Mouse (Mus musculus) spleen, postnatal 4 days (tissue): ENCODE results near the gene Abraxas2.

Experiments
- DNase-seq, 2 experiments: peaks; one replicate each; pipeline ENCODE4 v3.0.0; 2022; ENCODE audit warnings: low spot score in 2 of 2

Abraxas2 gene

GRCm38 (mm10) chr7:132853946-132854345 is 5.1 kb upstream of the Abraxas2 start:
- no peak for DNase-seq

- no peak for DNase-seq
Measured at GRCm38 (mm10) chr7:132856083-132856482, 2.9 kb upstream of the Abraxas2 start.

GRCm38 (mm10) chr7:132858043-132858608 is 899 bp upstream of the Abraxas2 start:
- DNase-seq: no peak

- DNase-seq: no peak
Measured at GRCm38 (mm10) chr7:132866316-132866715, 7.3 kb downstream of the Abraxas2 start.

GRCm38 (mm10) chr7:132873043-132873442 is 14.0 kb downstream of the Abraxas2 start:
- DNase-seq: no peak

GRCm38 (mm10) chr7:132875391-132876086 is 16.5 kb downstream of the Abraxas2 start:
- no peak for DNase-seq

- DNase-seq: no peak
Measured at GRCm38 (mm10) chr7:132880276-132880675, 21.3 kb downstream of the Abraxas2 start.

GRCm38 (mm10) chr7:132882343-132882742 is 23.3 kb downstream of the Abraxas2 start:
- no peak for DNase-seq

GRCm38 (mm10) chr7:132884031-132884430 is 25.0 kb downstream of the Abraxas2 start:
- DNase-seq: no peak

GRCm38 (mm10) chr7:132887019-132887804 is 28.2 kb downstream of the Abraxas2 start:
- no peak for DNase-seq

- no peak for DNase-seq
Measured at GRCm38 (mm10) chr7:132888052-132888451, 29.0 kb downstream of the Abraxas2 start.

- no peak for DNase-seq
Measured at GRCm38 (mm10) chr7:132888518-132889249, 29.7 kb downstream of the Abraxas2 start.

GRCm38 (mm10) chr7:132889691-132890090 is 30.7 kb downstream of the Abraxas2 start:
- DNase-seq: no peak

- DNase-seq: no peak
Measured at GRCm38 (mm10) chr7:132890201-132890600, 31.2 kb downstream of the Abraxas2 start.

GRCm38 (mm10) chr7:132891561-132892310 is 32.7 kb downstream of the Abraxas2 start:
- DNase-seq: no peak

- DNase-seq: no peak
Measured at GRCm38 (mm10) chr7:132892311-132892661, 33.3 kb downstream of the Abraxas2 start.

- no peak for DNase-seq
Measured at GRCm38 (mm10) chr7:132892806-132893205, 33.8 kb downstream of the Abraxas2 start.

- no peak for DNase-seq
Measured at GRCm38 (mm10) chr7:132893336-132893735, 34.3 kb downstream of the Abraxas2 start.

GRCm38 (mm10) chr7:132894841-132895555 is 36.0 kb downstream of the Abraxas2 start:
- DNase-seq: no peak

- DNase-seq: no peak
Measured at GRCm38 (mm10) chr7:132896206-132896815, 37.3 kb downstream of the Abraxas2 start.
